Mouse (Mus musculus): ENCODE data around the gene Fbxl17. TPM values are rescaled to one million over a fixed set of nuclear protein-coding genes. Genes with fewer than 3 reads are reported as not detected.

The Fbxl17 gene
- total RNA-seq, 2 experiments from 2014 or later: 80.0 to 82.8 TPM

DNA sequence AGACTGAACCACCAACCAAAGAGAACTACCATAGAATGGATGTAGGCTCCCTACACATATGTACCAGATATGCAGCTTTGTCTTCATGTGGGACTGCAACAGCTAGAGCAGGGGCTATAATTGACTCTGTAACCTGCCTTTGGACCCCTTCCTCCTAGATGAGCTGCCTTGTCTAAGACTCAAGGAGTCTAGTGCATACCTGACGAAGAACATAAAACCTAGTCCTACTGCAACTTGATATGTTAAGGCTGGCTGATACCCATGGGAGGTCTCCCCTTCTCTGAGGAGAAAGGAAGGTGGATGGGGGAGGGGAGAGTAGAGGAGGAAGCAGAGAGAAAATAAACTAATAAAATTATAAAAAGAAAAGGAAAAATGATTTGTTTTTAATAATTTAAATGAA, 273.9 kb downstream of the Fbxl17 start:
- intact Hi-C loops (cut with DNase I): no loop called here
- no peak for DNase-seq

DNA sequence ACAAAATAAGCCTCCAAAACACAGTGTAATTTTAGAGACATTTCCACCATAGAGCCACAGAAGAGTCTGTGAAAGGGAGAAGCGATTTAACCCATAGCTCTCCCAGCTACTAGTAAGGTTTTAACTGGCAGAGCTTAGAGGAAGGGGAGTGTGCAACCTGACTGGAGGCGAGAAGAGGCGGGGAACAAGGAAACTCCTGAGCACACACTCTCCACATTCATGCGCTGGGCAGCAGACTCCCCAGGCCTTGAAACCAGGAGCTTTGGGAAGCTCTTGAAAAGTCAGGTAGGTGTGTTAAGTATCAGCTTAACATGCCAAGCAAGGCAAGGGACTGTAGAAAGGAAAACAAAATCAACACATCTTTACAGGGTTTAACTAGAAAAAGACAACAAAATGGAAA, 276.1 kb downstream of the Fbxl17 start:
- DNase-seq: no peak
- intact Hi-C loops (cut with DNase I): no loop called here

DNA sequence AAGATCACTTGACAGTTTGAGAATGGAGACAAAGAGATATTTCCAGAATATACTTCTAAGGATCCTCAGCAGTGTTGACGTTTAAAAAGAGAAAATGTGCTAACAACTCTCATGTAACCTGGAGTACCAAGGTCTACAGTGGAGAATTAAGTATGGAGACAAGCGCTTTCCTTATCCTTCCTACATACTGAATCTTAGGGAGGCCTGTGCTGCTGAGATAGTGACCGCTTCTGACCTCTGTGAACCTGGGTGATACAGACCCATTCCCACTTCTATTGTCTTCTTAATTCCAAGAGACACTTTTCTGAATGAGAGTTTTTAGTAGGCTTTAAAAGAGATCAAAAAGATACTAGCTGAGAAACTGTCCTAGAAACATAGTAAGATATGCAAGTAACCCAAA, 278.2 kb downstream of the Fbxl17 start:
- intact Hi-C loops (cut with DNase I): no loop called here
- DNase-seq: no peak

DNA sequence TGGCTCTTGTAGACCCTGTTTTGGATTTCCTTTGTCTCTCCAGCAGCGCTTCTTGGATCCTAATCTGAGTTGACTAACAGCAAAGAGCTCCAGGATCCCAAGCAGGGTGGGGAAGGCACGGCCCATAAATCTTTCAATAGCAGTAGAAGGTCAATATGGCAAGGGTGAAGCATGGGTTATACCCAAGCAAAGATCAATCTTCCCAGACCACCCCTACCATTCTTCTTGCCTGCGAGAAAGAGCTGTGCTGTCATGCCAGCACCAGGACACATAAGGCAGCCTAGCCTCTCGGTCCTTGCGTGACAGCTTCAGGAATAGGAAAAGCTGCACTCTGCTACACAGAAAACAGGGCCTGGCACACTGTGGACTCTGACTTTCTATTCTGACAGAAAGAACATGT, 279.0 kb downstream of the Fbxl17 start:
- DNase-seq: no peak
- intact Hi-C loops (cut with DNase I): no loop called here

DNA sequence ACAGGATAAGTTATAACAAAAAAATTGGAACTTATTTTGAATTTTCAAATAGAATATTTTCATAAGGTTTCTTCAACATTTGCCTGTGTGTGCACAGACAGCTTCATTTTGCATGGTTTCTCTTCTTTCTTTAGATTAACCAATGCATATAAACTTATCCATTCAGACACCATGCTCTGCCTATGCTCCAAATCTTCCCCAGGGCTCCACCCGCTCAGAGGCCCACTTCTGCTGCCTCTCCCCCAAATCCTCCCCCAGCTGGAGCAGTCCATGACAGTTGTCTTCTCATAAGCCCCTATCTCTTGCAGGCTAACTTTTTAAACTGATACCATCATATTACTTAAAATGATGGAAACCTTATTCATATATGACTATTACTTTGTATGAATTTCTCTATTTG, 282.8 kb downstream of the Fbxl17 start:
- no peak for DNase-seq
- intact Hi-C loops (cut with DNase I): no loop called here

DNA sequence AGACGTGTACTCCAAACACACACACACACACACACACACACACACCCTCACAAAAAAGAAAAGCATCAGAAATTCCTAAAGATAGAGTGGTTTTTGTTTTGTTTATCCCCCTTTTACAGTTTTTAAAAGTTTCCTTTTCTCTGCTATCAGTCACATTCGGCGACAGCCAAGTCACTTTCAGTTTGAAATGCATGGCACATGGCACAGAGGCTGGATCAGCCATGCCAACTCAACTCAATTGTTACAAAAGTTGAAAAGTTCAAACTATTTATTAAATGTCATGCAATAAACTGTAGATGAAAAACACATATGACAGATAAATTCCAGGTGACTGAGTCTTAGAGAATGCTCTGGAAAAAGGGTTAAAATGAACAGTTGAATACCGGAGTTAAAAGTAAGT, 287.8 kb downstream of the Fbxl17 start:
- intact Hi-C loops (cut with DNase I): no loop called here
- DNase-seq: no peak

DNA sequence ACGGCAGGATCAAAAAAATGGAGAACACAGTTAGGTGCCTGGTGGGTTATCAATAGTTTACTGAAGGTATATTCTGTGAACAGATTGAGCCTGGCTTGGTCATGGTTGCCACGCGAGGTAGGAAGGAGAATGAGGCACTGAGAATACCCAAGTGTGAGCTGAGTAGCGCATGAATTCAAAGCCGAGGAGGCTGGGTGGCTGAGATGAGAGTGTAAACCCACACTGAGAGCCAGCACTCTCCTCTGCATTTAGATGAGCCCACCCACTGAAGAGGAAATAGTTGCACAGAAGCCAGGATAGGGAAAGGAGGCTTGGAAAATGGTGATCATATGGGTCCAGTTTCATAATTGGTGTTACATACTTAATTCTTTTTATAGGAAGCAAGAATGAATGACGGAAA, 290.7 kb downstream of the Fbxl17 start:
- no peak for DNase-seq
- intact Hi-C loops (cut with DNase I): no loop called here

DNA sequence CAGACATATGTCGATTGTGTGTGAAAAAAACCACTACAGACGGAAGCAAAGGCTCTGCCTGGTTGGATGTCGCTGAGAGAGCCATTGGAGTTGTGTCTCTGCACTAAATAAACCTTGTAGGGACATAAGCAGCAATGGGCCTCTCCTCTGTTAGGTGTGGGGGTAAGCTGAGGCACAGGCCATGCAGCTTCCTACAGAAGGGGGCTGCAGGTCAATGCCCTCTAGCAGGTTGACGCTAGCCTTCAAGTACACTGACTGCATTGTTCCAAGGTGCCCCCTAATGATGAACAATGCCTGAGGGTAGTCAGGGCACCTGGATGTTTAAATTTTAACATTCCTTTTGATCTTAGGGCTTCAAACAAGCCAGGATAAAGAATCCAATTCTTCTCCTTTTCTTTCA, 291.5 kb downstream of the Fbxl17 start:
- intact Hi-C loops (cut with DNase I): no loop called here
- DNase-seq: no peak

DNA sequence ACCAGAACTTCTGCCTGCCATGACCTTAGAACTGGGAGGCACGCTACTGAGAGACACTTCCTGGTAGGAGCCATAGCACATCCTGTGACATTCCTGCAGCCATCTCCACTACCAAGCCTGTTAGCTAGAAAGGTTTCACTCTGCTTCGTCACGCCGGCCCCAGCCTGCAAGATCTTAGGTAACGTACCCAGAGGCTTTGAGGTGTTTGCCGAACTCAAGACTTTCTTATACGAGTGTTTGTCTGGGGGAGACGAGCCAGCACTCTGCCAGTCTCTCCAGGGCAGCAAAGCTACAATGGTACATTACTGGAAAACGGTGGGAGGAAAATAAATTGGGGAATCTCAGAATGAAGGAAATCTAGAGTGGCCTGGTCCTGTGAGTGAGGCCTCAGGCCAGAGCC, 292.1 kb downstream of the Fbxl17 start:
- intact Hi-C loops (cut with DNase I): no loop called here
- no peak for DNase-seq

DNA sequence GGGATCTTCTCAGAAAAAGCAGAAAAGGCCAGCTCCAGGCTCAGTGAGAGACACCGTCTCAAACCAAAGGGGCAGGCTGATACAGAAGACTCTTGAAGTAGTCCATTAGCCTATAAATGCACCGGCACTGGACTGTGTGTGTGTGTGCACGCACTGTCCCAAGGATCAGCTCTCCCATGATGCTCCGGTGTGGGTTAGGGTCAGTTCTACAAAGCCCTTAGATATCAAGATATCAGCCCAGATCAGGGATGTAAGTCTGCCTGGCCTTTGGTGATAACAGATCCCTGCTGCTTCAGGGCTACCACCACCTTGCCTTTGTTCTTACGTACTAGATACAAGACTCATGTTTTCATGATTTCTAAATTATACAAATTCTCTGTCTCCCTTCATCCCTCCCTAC, 294.5 kb downstream of the Fbxl17 start:
- DNase-seq: no peak
- intact Hi-C loops (cut with DNase I): no loop called here

DNA sequence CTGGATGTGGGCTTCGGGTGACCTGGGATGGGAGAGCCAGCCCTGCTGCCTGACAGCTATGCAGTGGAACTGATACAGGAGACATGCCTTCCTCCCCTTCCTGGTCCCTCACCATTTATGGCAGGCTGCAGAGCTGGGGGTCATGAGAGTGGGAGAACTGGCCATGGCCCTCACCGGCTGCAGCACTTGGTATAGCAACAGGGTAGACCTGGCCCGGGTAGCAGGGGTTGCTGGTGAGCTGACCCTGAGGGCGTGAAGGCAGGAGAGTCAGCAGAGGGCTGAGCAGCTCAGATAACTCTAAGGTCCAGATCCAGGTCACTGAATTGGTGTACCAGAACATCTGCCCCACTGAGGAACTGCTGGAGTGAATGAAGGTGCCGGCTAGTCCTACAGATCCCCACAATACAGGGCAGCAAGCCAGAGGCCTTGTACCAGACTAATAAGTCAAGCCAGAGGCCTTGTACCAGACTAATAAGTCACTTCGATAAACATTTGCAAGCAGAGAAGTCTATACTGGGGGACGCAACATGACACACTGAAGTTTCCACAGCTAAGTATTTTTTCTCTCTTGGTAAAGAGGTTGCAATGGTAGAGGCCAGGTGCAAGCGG, 296.1 kb downstream of the Fbxl17 start:
- no peak for DNase-seq
- intact Hi-C loops (cut with DNase I): no loop called here

DNA sequence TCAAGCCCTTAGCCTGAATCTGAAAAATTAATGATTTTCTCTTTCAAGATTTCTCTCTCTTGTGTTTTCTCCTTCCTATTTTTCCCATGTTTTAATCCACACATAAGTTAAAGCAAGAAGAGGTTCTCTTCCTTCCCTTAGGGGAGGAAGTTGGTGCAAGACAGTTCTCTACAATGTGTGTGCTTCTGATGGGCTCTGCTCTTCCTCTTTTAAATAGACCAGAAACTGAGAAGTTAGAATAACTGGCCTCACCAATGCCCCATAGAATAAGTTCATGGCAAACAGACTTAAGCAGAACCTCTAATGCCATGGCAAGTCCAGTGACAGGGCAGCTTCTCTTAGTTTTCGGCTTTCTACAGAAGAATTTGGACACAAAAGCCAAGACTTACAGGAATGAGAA, 301.1 kb downstream of the Fbxl17 start:
- DNase-seq: no peak
- intact Hi-C loops (cut with DNase I): no loop called here

DNA sequence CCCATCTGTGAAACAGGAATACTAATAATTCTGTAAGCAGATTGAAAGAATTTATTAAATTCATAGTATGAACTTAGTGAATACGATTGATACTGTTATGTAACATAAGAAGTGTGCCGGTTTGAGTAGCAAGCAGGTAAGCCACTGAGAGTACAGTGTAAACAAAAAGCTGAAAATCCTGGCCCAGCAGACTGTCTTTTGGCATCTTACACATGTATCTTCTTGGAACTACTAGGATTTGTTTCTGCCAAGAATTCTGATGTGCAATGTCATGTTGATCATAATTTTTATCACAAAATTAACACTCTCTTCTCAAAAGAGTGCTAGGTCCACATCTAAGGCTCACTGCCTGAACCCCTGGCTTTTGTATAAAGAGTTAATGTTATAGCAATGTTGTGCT, 304.3 kb downstream of the Fbxl17 start:
- intact Hi-C loops (cut with DNase I): no loop called here
- no peak for DNase-seq

DNA sequence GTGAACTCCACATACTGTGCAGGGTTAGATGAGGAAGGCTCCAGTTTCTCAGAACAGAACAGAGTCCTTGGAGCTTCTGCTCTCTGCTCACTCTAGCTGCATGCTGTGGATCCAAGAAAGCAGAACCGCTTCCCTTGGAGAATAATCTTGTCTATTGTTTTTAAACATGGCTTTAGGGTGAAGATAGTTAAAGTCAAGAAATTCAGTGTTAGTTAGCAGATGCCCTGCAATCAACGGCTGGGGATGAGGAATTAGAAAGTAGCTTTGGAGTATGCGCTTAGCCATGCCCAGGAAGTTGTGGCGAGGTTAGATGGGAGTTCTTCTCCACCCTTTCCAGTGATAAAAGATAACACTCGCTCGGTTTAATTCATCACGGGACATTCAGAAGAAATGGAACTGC, 306.6 kb downstream of the Fbxl17 start:
- no peak for DNase-seq
- intact Hi-C loops (cut with DNase I): no loop called here

DNA sequence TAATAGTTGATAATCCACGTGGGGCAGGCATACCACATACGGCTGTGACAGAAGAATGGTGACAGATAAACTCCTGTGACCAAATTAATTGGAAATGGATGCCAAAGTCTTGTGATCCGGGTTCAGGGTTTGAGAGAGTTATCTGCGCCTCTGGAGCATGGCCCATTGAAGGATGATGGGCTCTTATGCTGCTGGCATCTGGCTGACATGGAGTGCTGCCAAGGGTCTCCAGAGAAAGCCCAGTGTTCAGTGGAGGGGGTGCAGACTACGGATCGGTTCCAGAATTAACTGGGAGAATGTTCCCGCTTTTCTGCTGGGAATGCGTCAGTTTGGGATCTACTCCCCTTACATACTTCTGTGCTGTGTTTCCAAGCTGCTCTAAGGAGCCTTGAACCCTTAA, 308.5 kb downstream of the Fbxl17 start:
- intact Hi-C loops (cut with DNase I): no loop called here
- peak; percentile 60 for DNase-seq

DNA sequence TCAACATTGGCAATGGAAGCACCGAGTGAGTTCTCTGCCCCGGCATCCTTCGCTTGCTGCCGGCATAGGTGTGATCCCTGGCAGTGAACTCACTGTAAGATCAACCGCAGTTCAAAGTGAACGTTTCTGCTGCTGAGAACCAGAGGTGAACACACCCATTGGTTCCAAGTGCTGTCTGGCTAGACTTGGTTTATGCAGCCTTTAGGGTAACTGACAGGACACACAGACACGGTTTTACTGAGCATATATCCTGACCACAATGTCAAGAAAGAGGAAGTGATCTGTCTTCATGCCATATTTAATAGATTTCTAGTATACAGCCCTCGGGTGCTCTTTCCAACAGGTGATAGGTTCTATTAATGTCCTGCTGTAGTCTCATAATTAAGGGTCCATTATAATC, 310.5 kb downstream of the Fbxl17 start:
- intact Hi-C loops (cut with DNase I): no loop called here

DNA sequence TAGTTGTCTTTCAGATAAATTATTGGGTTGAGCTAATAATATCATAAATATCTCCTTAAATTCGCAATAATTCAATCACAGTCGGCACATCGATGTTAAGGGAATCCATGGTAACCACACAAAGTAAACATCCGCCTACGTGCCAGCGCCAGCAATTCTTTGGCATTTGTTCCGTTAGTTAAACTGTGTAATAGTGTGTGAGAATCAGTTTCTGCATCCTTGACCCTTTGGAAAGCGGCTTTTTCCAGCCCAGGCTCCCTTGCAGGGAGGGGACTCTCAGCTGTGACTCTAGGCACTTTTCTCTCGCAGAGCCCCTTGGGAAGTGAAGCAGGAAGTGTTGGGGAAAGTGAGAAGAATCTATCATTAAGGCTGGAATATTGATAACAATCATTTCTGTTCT, 314.3 kb downstream of the Fbxl17 start:
- intact Hi-C loops (cut with DNase I): no loop called here
- DNase-seq: peak; percentile 29

More for the DNA sequence above, 310.5 kb downstream of the Fbxl17 start:
- no peak for DNase-seq

DNA sequence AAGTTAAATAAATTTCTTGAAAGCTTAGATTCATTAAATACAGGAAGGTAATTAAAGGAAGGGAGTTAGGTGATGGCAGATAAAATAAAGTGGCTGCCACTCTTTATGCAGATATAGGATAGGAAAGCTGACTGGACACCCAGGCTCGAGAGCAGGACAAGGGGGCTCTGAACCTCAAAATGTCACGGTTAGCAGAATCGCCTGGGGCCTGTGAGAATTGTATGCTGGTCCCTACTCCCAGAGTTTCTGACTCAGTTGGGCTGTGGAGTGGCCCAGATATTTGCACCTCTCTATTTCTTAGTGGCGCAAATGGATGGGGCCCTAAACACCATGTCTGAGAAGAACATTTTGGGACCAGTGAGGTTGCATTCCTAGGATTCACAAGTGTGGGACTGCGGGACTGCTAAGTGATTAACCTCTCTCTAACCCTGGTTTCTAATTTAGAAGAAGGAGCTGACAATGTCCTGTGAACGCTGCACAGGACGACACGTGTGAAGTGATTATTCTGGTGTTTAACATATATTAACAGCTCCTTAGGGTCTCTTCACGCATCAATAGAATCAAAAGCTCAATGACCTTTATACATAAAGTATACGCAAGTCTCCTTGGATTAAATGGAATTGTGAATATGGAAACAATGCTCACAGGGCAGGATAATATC, 314.8 kb downstream of the Fbxl17 start:
- no peak for DNase-seq
- intact Hi-C loops (cut with DNase I): no loop called here

DNA sequence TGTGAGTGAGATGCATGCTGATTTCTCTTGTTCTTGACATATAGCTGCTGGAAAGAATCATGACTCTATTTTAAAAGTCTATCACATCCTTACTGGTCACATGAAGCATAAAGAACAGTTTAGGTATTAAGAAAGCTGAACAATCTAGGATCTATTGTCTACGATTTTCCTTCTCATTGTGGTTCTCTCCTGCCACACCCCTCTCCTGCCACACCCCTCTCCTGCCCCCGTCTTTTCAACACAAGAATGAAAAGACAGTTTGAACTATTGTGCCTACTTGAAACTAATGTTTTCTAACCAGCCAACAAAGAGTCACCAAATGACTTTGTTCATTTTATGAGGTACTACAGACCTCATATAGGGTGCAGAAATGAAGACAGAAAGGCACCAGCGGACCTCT, 316.4 kb downstream of the Fbxl17 start:
- intact Hi-C loops (cut with DNase I): no loop called here
- no peak for DNase-seq

DNA sequence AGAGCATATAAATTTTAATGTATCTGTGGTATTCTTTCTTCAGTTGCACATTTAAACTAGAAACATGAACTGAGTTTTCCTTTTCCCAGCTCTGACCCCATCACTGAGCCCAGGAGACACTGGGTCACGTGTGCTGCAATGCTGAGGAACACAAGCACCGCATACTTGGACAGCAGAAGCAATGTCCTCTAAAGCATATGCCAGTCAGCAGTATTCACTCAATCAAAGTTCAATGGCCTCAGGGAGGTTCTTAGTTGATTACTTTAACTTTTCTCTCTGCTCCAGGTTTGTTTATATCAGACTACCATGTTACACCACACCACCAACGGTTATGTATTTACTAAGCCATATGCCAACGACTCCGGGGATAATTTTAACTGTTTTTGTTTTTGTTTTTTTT, 318.2 kb downstream of the Fbxl17 start:
- no peak for DNase-seq
- intact Hi-C loops (cut with DNase I): no loop called here

DNA sequence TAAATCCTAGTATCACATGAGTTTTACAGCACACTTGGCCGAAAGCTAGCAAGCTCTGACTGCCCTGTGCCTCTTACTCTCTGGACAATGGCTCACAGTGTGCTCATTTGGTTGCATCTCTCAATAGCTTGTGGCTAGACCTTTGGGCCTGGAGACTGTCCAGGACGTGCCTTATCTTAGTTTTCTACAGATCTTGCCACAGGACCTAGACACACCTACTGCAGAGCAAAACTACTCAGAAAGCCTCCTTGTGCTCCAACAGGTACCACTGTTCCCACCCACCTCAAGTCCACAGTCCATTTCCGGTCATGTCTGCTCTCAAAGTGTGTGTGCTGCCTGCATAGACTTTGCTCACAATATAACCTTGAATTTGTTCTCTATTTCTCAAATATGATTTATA, 319.8 kb downstream of the Fbxl17 start:
- intact Hi-C loops (cut with DNase I): no loop called here
- DNase-seq: no peak

DNA sequence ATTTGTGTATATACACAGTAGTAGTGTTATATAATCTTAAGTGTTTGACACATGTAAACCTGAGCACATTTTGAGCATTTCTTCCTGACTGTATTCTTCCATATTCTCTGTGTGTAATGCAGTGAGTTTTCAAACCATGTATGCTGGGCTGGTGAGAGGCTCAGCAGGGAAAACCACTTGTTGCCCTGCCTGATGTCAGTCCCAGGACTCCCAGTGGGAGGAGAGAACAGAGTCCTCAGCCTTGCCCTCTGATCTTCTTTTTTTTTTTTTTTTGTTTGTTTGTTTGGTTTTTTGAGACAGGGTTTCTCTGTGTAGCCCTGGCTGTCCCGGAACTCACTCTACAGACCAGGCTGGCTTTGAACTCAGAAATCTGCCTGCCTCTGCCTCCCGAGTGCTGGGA, 321.5 kb downstream of the Fbxl17 start:
- intact Hi-C loops (cut with DNase I): no loop called here

DNA sequence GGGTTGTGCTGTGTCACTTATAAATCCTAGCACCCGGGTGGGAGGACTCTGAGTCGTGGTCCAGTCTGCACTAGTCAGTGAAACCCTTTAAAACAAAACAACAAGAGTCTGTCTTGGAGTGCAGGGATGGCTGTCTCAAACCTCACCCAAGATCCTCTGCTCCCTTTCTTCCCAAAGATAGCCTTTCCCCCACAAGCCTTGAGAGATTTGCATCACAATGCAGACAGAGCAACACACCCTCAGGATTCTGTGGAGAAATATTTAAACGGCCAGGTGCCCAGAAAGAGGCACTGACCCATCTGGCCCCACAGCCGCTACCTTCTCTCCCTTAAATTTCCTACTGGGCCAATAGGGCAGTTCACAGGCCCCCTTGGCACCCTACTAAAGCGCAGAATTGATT, 323.4 kb downstream of the Fbxl17 start:
- DNase-seq: no peak
- intact Hi-C loops (cut with DNase I): no loop called here

More for the DNA sequence above, 321.5 kb downstream of the Fbxl17 start:
- no peak for DNase-seq
